Mouse (Mus musculus): Measurements from ENCODE around the gene Dync1h1.

DNA sequence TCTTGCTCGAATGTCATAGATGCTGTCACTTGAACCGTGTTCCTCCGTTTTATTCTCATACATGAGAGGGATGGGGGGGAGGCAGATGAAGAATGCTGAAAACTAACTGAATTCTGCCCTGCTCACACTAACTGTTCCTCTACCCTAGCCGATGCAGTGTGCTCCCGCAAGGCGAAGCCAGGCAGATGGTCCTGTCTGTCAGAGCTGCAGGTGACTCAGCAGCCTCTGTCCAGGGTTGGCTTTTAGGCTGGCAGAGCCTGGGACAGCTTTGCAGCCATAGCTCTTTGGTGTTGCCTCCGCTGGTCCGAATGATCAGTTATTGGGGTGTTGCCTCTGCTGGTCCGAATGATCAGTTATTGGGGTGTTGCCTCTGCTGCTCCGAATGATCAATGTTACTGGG is 30.2 kb upstream of the Dync1h1 start:
- TF ChIP-seq MAX (IDR thresholded peaks at IDR 0.05; ENCODE audit: low read length) (no peak), CHD1 (IDR thresholded peaks at IDR 0.05; ENCODE audit: low read depth, low read length) (no peak), JUN (IDR thresholded peaks at IDR 0.05; ENCODE audit: insufficient read depth, low read depth, low read length) (no peak), MXI1 (IDR thresholded peaks at IDR 0.05; ENCODE audit: low read depth, low read length) (no peak), MAFK (IDR thresholded peaks at IDR 0.05; ENCODE audit: insufficient replicate concordance, low read length) (no peak), SIN3A (IDR thresholded peaks at IDR 0.05; ENCODE audit: low read length) (no peak), RAD21 (IDR thresholded peaks at IDR 0.05; ENCODE audit: low read depth, low read length) (no peak), TCF12 (IDR thresholded peaks at IDR 0.05; ENCODE audit: low read depth, low read length) (no peak), CTCF (conservative IDR thresholded peaks at IDR 0.05 in 1 of 2, IDR thresholded peaks at IDR 0.05 in 1 of 2; ENCODE audit: low read depth in 2 of 2, low read length in 2 of 2) (no peak)

All from CH12.LX (cell line).